Mouse (Mus musculus) embryonic stem cell, embryonic (primary cell): ENCODE results near the gene Trpt1.

ENCODE experiments used
- CTCF ChIA-PET, 4 experiments: fragments of 300-600 bp in 2 of 4; fragments of 350-600 bp in 2 of 4; sonication (Branson Sonifier 250); formaldehyde crosslinking; loops; one replicate each; lab custom pipeline; 2022; ENCODE audit warnings: inconsistent platforms in 2 of 4; lab: Charles Lee
- POLR2A ChIA-PET, 4 experiments: fragments of 300-600 bp in 2 of 4; fragments of 350-600 bp in 2 of 4; sonication (Branson Sonifier 250); formaldehyde crosslinking; loops; one replicate each; lab custom pipeline; 2022; ENCODE audit warnings: antibody characterized with exemption in 4 of 4, inconsistent platforms in 1 of 4; lab: Charles Lee

The Trpt1 gene

DNA sequence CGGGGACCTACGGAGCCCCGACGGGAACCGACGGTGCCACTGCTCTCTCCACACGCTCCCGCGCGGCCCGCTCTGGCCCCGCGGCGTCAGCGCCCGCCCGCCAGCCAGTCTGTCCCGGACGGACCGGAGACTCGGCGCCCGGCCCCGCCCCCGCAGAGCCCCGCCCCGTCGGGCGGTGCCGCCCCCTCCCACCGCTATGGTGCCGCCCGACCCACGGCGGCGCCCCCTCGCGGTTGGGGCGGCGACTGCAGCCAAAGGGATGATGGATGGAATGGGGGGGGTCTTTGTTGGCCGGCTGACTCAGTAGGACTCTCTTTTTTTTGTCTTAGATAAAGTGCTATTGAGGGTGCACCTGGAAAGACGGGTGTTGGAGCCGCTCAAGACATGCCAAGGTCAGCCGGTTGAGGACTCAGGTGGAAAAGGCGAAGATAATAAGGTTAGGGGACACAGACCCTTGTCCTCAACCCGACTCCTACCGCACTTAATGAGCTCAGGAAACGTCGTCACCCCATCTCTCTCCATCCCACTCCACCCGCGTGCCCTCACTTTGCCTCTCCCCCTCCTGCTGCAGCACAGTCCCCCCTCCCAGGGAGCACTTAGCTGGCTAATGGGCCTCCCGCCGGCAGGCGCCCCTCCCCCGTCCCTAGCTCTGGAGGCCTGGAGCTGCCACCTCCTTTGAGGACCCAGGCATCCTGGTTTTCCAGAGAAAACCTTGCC is 26.1 kb upstream of the Trpt1 start:
- CTCF ChIA-PET, result interaction anchor here (0.5 to 6.1 kb wide), 44 partner anchors 8 to 593 kb away, joined by 3 to 89 read pairs (median 4); partner anchors contain the start of genes Fkbp2 (in 3 of the 4), Dnajc4 (in 2 of the 4), Bad (in 1 of the 4) and Catsperz (in 1 of the 4)
- POLR2A ChIA-PET, result interaction anchor here (0.6 to 6.9 kb wide), 34 partner anchors 8 to 1512 kb away, joined by 3 to 134 read pairs (median 4); partner anchors contain the start of genes Fkbp2 (in 3 of the 4), Gpr137 (in 2 of the 4), Nudt22 (in 2 of the 4) and Trpt1 (in 2 of the 4)

DNA sequence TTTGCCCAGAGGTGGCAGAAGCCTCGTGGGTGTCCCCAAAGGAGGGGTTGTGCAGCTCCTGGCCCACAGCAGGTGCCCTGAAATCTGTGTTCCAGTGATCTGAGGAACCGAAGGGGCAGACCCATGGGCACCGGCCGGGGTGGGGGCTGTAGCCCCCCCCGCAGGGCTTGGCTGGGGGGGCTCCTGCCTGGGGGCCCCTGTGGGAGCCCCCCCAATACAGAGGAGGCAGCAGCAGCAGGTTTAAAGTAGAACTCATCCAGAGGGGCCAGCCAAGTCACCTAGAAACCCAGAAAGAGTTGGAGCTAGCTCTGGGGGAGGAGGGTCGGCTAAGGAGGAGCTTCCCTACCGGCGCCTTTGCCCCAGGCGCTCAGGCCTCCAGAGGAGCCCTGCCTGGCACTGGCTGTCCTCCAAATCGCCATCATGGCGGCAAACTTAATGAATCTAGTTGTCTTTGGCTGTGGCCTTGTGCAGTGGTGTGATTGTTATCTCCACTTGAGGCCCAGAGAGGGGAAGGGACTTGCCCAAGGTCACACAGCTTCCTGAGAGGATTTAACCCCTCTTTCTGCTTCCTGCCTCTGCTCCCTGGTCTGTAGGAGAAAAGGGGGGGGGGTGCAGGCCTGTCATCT is 25.4 kb upstream of the Trpt1 start:
- ChIA-PET CTCF (interaction anchor here (0.5 to 6.1 kb wide), 45 partner anchors 8 to 593 kb away, joined by 3 to 89 read pairs (median 5); partner anchors contain the start of genes Fkbp2 (in 3 of the 4), Dnajc4 (in 2 of the 4), Bad (in 1 of the 4) and Catsperz (in 1 of the 4)), POLR2A (interaction anchor here (0.5 to 6.9 kb wide), 43 partner anchors 8 to 1753 kb away, joined by 3 to 134 read pairs (median 4); partner anchors contain the start of genes Fkbp2 (in 3 of the 4), Dnajc4 (in 2 of the 4), Gpr137 (in 2 of the 4) and Nudt22 (in 2 of the 4))

DNA sequence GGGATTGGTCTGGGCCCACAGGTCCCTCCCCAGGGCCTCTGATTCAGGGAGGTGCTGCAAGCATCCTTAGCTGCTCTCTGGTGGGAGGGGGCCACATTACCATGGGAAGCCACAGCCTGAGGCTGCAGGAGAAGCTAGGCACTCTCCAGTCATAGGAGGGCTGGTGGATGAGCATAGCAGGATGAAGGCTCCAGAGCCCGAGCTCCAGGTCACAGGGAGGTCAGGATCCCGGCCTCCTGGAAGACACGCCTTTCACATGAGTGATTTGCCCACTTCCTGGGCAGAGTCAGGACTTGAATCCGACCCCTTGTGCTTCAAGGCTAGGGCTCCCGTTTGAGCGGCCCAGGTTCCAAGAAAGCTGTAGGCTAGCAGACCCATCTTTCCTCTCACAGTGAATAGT is 24.3 kb upstream of the Trpt1 start:
- POLR2A ChIA-PET, result interaction anchor here (0.5 to 6.9 kb wide), 29 partner anchors 8 to 1770 kb away, joined by 3 to 134 read pairs (median 5); partner anchors contain the start of genes Fkbp2 (in 3 of the 4), Vegfb (in 2 of the 4), Bad (in 1 of the 4) and Esrra (in 1 of the 4)
- CTCF ChIA-PET, result interaction anchor here (0.6 to 6.1 kb wide), 12 partner anchors 7 to 49 kb away, joined by 3 to 89 read pairs (median 11); partner anchors contain the start of genes Fkbp2 (in 3 of the 4), Bad (in 1 of the 4), Nudt22 (in 1 of the 4) and Trpt1 (in 1 of the 4)

GRCm38 (mm10) chr19:6972247-6972917 is 23.5 kb upstream of the Trpt1 start:
- CTCF ChIA-PET, result interaction anchor here (0.6 to 6.1 kb wide), 7 partner anchors 7 to 36 kb away, joined by 3 to 89 read pairs (median 13); partner anchors contain the start of genes Fkbp2 (in 2 of the 4) and Bad (in 1 of the 4)
- POLR2A ChIA-PET, result interaction anchor here in 3 of 4 experiments (0.6 to 6.9 kb wide), 15 partner anchors 7 to 293 kb away, joined by 3 to 134 read pairs (median 5); partner anchors contain the start of genes Fkbp2 (in 3 of the 3), Vegfb (in 2 of the 3), Bad (in 1 of the 3) and Gpr137 (in 1 of the 3)

DNA sequence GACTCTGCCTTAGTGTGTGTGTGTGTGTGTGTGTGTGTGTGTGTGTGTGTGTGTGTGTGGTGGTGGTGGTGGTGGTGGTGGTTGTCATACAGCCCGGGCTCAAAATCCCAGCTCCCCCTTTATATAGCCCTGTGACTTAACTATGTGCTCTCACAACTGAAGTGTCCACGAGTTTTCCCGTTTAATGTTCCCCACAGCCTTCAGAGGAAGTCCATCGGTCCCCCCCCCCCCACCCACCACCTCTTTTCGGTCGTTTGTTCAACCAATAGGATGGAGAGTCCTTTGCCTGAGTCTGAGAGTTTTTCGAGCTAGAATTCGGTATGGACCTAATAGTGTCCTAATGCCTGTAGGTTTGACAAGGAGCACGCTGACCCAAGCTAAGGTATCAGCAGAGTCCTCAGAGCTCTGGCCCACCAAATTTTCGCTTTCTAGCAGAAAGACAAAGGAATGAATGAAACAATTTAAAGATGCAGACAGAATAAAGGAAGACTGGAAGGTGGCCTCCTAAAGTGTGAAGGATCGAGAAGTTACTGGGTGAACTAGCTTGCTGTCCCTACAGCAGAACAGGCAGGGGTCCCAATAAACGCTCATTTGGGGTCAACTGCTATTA is 22.2 kb upstream of the Trpt1 start:
- POLR2A ChIA-PET, result interaction anchor here (0.5 to 3.3 kb wide), 29 partner anchors 9 to 1970 kb away, joined by 3 to 19 read pairs (median 4); partner anchors contain the start of genes Bad (in 2 of the 4), Nudt22 (in 2 of the 4), Trpt1 (in 2 of the 4) and Catsperz (in 1 of the 4)
- CTCF ChIA-PET, result interaction anchor here in 3 of 4 experiments (0.6 to 1.3 kb wide), 11 partner anchors 11 to 1050 kb away, joined by 3 to 5 read pairs (median 3); no protein-coding TSS in a partner anchor

- ChIA-PET POLR2A (interaction anchor here (0.5 to 8.9 kb wide), 46 partner anchors 8 to 1969 kb away, joined by 3 to 99 read pairs (median 5); partner anchors contain the start of genes Nudt22 (in 3 of the 4), Trpt1 (in 3 of the 4), Bad (in 2 of the 4) and Stip1 (in 2 of the 4)), CTCF (interaction anchor here in 3 of 4 experiments (0.5 to 1.3 kb wide), 14 partner anchors 12 to 1051 kb away, joined by 3 to 5 read pairs (median 3); no protein-coding TSS in a partner anchor)
These were observed 21.4 kb upstream of the Trpt1 start, which contains the start of gene Ppp1r14b for GRCm38 (mm10) chr19:6974211-6975205. Gene Ppp1r14b, plus strand, starts transcription at chr19:6974968.

DNA sequence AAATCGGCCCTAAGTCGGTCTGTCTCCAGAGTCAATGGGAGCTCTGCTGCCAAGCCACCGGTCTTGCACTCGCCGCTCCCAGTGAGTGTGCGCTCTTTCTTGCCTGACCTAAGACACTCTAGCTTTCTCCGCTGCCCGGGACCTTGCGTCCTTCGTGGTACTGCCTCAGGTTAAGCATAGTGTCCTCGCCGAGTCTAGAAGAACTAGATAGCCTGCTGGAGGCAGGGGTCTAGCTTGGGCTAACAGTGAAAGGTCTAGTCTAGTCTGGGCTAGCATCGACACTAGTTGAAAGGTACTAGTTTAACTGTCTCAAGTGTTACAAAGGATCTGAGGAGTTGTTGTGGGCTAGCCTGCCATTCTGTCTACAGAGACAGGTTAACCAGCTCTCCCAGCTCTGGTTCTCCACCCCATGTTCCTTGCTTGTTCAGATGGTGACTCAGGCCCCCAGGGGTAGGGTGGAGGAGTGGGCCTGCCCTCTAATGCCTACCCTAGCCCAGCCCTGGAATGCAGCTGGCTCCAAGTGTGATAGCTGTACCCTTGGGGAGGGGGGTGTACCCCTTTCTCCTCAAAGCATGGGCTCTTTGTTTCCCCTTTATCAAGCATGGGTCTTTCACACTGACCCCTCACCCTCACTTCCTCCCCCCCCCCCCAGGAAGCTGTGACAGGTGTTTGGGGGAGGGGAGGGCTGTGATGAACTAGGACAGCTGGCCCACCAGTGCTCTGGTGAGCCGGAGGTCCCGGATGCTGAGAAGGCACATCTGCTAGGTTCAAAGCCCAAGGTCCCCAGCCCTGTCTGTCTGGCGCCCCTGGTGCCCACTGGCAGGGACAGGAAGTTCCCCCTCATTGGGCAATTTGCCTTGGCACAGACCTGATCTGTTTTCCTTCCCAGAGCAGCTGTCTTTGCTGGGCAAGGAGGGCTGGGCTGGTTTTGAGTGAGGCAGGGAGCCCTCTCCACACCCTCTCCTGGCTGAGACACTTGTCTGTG is 20.1 kb upstream of the Trpt1 start, which contains the start of gene Plcb3:
Gene Plcb3 (minus strand): TSS at position 934 of the 985 bp plus-strand sequence.
- CTCF ChIA-PET, result interaction anchor here (0.5 to 1.1 kb wide), 10 partner anchors 9 to 207 kb away, joined by 3 to 9 read pairs (median 3); partner anchors contain the start of genes Dnajc4 (in 1 of the 4), Nudt22 (in 1 of the 4) and Trpt1 (in 1 of the 4)
- POLR2A ChIA-PET, result interaction anchor here (0.6 to 8.9 kb wide), 44 partner anchors 9 to 613 kb away, joined by 3 to 99 read pairs (median 4); partner anchors contain the start of genes Nudt22 (in 3 of the 4), Trpt1 (in 3 of the 4), Bad (in 2 of the 4) and Stip1 (in 2 of the 4)

- POLR2A ChIA-PET, result interaction anchor here in 3 of 4 experiments (0.6 to 8.9 kb wide), 28 partner anchors 8 to 288 kb away, joined by 3 to 99 read pairs (median 12); partner anchors contain the start of genes Bad (in 3 of the 3), Dnajc4 (in 2 of the 3), Gpr137 (in 2 of the 3) and Nudt22 (in 2 of the 3)
- CTCF ChIA-PET, result interaction anchor here (0.5 to 2.9 kb wide), 18 partner anchors 8 to 1916 kb away, joined by 3 to 89 read pairs (median 9); partner anchors contain the start of genes Nudt22 (in 2 of the 4), Trpt1 (in 2 of the 4), Catsperz (in 1 of the 4) and Dnajc4 (in 1 of the 4)
These were observed 17.9 kb upstream of the Trpt1 start for GRCm38 (mm10) chr19:6977759-6978638.

- ChIA-PET CTCF (interaction anchor here (0.5 to 2.9 kb wide), 22 partner anchors 8 to 1915 kb away, joined by 3 to 89 read pairs (median 9); partner anchors contain the start of genes Dnajc4 (in 3 of the 4), Nudt22 (in 2 of the 4), Trpt1 (in 2 of the 4) and Catsperz (in 1 of the 4)), POLR2A (interaction anchor here in 3 of 4 experiments (0.7 to 8.9 kb wide), 25 partner anchors 8 to 287 kb away, joined by 3 to 99 read pairs (median 10); partner anchors contain the start of genes Bad (in 3 of the 3), Dnajc4 (in 2 of the 3), Gpr137 (in 2 of the 3) and Nudt22 (in 2 of the 3))
These were observed 17.3 kb upstream of the Trpt1 start for GRCm38 (mm10) chr19:6978639-6978974.

DNA sequence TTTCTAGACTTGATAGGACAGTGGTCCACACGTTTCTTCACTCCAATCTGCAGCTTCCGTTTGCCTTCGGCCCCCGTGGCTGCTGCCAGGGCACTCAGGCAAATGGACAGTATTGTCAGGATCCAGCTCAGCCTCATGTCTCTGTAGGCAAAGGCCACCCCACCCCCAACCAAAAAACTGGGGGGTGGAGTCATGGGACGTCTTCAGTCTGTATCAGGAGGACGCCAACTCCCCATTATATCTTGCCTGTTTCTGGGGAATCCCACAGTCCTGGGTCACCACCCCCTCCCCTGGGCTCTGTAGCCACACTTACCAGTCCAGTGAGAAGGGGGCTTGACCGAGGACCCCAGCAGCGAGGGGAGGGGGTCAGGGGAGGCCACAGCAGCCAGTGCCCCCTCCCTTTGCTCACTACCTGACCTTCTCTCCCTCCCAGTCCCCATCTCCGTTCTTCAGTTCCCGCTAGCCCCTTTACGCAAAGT is 16.9 kb upstream of the Trpt1 start:
- ChIA-PET CTCF (interaction anchor here (0.5 to 2.9 kb wide), 67 partner anchors 8 to 672 kb away, joined by 3 to 89 read pairs (median 4); partner anchors contain the start of genes Bad (in 3 of the 4), Dnajc4 (in 3 of the 4), Esrra (in 2 of the 4) and Gpr137 (in 2 of the 4)), POLR2A (interaction anchor here in 3 of 4 experiments (0.6 to 8.9 kb wide), 73 partner anchors 8 to 1744 kb away, joined by 3 to 99 read pairs (median 4); partner anchors contain the start of genes Bad (in 3 of the 3), Dnajc4 (in 3 of the 3), Nudt22 (in 3 of the 3) and Trpt1 (in 3 of the 3))

DNA sequence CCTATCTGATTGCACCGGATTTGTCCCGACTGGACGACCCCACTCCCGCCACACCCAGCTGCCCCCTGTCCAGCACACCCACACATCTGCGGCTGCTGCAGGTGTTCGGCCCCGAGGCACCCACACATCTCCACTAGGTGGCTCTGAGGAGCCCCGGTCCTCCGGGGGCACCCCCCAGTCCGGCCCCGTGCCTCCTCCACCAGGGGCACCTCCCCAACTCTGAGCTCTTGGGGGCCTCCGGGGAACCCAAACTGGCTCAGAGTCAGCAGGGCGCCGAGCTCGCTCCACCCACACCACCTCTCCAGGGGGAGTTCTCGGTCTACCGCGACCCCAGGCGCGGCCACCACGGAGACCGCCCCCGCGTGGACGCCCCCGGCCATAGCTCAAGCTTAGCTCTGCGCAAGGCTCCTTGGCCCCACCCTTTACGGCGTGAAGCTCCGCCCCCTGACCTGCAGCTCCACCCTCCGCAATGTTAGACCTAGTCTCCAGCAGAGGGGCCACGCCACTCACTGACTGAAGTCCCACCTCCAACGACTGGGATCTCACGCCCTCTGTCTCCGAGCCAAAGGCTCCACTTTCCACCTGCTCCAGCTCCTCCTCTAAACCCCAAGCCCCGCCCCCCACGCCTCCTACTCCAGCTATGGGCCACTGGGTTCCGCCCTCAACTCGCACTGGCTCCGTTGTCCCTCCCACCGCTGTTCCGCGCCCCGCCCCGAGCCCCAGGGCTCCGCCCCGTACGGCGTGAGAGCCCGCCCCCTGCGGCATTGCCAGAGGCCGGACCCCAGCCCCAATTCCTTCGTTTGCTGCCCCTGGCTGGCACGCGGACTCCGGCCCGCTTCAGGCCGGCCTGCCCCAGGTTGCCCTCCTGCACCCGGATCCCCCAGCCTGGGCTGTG is 16.2 kb upstream of the Trpt1 start:
- POLR2A ChIA-PET, result interaction anchor here (0.5 to 8.9 kb wide), 95 partner anchors 8 to 1743 kb away, joined by 3 to 99 read pairs (median 4); partner anchors contain the start of genes Bad (in 3 of the 4), Dnajc4 (in 3 of the 4), Gpr137 (in 3 of the 4) and Nudt22 (in 3 of the 4)
- CTCF ChIA-PET, result interaction anchor here (0.6 to 2.9 kb wide), 90 partner anchors 8 to 673 kb away, joined by 3 to 89 read pairs (median 4); partner anchors contain the start of genes Bad (in 3 of the 4), Dnajc4 (in 3 of the 4), Esrra (in 2 of the 4) and Gpr137 (in 2 of the 4)
